In genomic region chr13:69633551-69633950, GRCm38 (mm10) we compare ENCODE assay signal across 20 mouse cellular contexts.
"Had no signal": no experiment of that assay in that cellular context is flagged by ENCODE, and none has a peak within 500 bp of the region (broad histone marks: within the 10 kb centered on the region; RNA-seq: fewer than 3 reads in every experiment).

No protein-coding gene starts in this region.

- H3K4me1 ChIP-seq: heart, embryonic 12.5 days; hindbrain, embryonic 13.5 days; hindbrain, embryonic 15.5 days; limb, embryonic 13.5 days; limb, embryonic 15.5 days had no signal

- ATAC-seq: hindbrain, postnatal 0 days; intestine, embryonic 16.5 days had no signal

- H3K4me2 ChIP-seq: heart, embryonic 12.5 days; hindbrain, embryonic 13.5 days; hindbrain, embryonic 15.5 days; limb, embryonic 13.5 days; limb, embryonic 15.5 days; liver, embryonic 12.5 days had no signal

- H3K27me3 ChIP-seq: heart, embryonic 12.5 days; hindbrain, embryonic 13.5 days; hindbrain, embryonic 15.5 days; limb, embryonic 13.5 days; limb, embryonic 15.5 days; liver, embryonic 12.5 days had no signal

- H3K4me3 ChIP-seq: heart, embryonic 12.5 days; hindbrain, embryonic 13.5 days; hindbrain, embryonic 15.5 days; limb, embryonic 13.5 days; limb, embryonic 15.5 days; liver, embryonic 12.5 days had no signal

- H3K9ac ChIP-seq: heart, embryonic 12.5 days; hindbrain, embryonic 13.5 days; hindbrain, embryonic 15.5 days; limb, embryonic 13.5 days; limb, embryonic 15.5 days; liver, embryonic 12.5 days; liver, embryonic 14.5 days had no signal

- H3K9me3 ChIP-seq: heart, embryonic 12.5 days; hindbrain, embryonic 13.5 days; hindbrain, embryonic 15.5 days; limb, embryonic 13.5 days; limb, embryonic 15.5 days; liver, embryonic 12.5 days had no signal

- H3K27ac ChIP-seq: hindbrain, embryonic 13.5 days; hindbrain, embryonic 15.5 days; hindbrain, postnatal 0 days; limb, embryonic 13.5 days; limb, embryonic 15.5 days; liver, embryonic 12.5 days; liver, embryonic 14.5 days had no signal

- DNase-seq: gastrocnemius, postnatal 14 days; gastrocnemius, postnatal 36 days; heart, adult 18-20 months; heart, postnatal 10 days; kidney, adult 18-20 months; kidney, adult 8-10 months; kidney, postnatal 14 days; kidney, postnatal 36 days; layer of hippocampus, adult 9-11 months; layer of hippocampus, postnatal 36 days; left cerebral cortex, postnatal 4 days had no signal
